Mouse (Mus musculus) T-helper 17 cell (primary cell): ENCODE data around the gene Col4a1.

ENCODE experiments used
- in situ Hi-C, 2 experiments: fragments of 300-600 bp; cut with MboI, MseI; formaldehyde crosslinking; loops; 1 replicate in 1 of 2; 2 replicates in 1 of 2; pipeline ENCODE4 v1.15.1; 2025; ENCODE audit warnings: high pct_unique_total_duplicates in 2 of 2

The Col4a1 gene

DNA sequence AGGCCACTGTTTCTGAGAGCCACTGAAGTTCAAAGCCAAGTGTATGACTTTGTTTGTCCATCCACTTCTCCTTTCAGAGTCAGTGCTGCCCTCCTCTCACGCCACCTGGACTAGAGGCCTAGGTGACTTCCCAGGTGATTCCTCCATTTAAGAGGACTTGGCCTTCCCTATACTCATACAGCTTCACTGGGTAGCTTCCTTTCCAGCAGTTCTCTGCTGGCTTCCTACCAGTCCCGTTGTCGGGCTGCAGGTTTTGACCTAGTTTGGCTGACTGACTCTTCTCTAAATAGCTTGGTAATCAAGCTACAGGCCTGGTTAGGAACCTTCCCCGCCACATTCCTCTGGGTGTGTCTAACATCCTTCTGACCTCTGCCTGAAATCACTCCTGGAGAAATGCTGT lies 18.9 kb upstream of the Col4a1 start:
- in situ Hi-C loops, result no loop called here

DNA sequence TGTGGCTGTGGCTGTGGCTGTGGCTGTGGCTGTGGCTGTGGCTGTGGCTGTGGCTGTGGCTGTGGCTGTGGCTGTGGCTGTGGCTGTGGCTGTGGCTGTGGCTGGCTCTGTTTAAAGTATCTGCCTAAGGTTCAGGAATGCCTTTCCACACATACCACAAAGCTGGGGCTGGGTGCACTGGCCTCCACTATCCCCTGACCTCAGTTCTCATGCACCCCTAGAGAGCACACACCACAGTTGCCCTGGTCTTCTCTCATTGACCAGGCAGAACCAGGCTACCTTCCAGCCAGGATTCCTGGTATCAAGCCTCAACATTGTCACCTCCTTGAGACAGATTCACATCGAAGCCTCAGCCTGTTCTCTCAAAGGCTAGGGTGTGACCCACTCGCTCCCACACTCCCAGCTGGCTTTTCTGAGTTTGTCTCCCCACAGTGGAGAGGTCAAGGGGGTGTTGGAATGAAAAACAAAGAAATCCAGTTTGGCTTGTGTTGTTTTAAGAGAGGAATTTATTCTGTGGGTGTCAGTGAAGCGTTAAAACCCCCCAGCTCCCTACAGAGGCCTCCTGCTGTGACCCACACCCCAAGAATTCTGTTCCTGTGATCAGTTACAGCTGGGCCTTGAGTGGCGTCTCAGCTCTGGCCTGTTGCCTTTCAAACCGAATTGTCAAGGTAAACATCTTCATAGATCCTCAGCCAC lies 15.2 kb upstream of the Col4a1 start:
- in situ Hi-C loops, result no loop called here

DNA sequence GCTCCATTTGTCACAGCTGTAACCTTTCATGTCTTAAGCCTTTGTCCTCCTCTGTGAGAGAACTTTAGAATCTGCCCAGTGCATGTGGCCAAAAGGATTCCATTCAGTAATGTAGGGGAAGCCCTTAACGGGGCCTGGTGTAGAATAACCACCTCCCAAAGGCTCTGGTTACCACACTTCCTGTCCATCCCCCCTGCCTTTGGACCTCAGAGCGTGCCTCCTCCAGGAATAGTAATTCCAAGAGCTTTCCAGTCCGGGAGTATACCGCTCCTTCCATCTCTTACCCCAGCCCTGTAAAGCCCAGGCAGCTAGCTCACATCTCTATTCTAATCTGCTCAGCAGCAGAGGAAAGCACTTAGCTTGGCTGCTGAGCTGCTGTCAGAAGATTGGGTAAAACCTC lies 14.7 kb upstream of the Col4a1 start:
- in situ Hi-C loops, result no loop called here

DNA sequence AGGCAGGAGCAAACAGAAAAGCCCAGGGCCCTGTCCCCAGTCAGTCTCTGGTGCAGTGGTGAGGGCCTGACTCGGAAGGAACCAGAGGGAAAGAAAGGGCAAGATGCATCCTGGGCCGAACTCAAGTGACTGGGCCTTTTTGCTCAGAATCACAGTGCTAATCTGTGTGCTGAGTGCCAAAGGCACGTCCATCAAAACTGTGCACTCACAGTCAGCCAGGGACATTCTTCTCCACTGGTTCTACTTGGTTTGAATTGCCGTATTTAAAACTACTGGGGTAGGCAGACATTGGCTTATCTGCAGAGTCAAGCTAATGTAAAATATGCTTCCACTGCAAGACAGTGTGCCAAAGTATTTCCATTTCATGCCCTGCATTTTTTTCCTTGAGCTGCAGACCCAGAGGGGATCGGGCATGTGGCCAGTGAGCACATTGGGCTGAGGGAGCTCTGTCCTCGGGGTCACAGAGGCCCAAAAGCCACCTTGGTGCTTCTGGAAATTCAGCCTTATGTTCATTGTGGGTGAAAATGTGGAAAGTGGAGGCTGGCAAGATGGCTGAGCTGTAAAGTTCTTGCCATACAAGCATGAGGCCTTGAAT lies 12.3 kb upstream of the Col4a1 start:
- in situ Hi-C loops, result no loop called here

DNA sequence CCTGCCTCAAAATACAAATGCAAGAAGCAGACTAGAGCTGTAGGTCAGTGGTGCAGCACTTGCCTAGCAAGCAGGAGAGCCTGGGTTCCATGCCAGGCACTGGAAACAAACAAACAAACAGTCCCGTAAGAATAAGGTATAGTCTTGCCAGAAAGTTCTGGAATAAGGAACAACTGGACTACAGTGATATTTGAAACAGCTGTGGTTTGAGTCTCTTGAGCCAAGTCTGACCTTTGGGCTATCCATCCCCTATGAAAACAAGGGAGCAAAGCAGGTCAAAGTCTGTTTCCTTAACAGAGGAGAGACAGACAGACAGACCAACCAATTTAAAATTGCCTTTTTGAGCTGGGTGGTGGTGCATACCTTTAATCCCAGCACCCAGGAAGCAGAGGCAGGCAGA lies 11.1 kb upstream of the Col4a1 start:
- in situ Hi-C loops, result no loop called here

DNA sequence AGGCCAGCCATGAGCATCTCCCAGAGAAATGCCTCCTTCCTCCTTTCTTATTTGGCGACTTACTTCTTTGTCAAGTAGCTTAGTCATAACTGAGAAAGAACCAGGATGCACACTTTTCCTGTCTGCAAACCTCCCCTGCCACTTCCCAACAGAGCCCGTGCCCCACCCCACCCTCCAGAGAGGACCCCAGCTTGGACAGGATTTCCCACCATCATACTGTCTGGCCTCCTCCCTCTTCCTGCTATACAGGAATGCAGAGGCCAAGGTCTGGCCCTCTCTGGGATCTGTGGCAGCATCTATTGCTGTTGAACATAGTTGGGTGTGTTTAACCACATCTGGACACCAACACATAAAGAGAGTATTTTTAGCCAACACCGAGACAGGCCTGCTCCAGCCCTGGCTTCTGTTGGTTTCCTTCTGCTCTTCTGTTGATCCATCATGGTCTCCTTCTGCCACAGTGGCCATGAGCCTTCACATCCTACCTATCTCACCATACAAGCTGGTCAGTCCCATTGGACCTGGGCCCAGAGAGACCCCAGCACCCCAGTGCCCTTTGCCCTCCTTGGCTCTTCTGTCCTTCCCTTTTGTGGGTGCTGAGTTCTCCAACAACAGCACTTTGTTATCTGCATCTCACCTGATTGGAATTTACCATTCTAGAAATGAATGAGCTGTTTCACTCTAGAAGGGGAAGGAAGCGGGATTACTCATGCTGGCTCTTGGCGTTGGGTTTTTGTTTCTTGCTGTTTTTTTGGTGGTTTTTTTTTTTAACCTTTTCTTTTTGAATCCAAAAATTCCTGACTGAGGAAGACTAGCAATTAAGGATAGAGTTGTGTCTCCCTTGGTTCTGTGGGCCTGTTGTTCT lies 10.3 kb upstream of the Col4a1 start:
- in situ Hi-C loops, result no loop called here

DNA sequence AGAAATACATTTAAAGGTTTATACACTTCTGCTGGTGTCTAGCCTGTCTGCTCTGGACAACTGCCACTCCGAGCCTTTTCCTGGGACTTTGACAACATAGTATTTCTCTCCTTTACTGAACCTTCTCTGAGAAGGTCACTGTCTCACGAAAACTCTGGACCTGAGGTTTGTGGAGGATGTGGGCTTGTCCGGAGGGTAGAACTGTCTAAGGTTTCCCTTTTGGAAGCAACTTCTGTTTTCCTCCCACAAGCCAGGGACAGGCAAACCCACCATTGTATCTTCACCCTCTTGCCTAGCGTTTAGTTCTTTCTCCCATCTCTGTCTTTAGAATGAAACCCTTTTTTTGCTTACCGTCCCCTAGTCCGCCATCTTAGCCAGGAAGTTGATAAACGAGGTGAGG lies 9.2 kb upstream of the Col4a1 start:
- in situ Hi-C loops, result no loop called here

GRCm38 (mm10) chr8:11319405-11319804 lies 6.8 kb upstream of the Col4a1 start:
- in situ Hi-C loops, result no loop called here

DNA sequence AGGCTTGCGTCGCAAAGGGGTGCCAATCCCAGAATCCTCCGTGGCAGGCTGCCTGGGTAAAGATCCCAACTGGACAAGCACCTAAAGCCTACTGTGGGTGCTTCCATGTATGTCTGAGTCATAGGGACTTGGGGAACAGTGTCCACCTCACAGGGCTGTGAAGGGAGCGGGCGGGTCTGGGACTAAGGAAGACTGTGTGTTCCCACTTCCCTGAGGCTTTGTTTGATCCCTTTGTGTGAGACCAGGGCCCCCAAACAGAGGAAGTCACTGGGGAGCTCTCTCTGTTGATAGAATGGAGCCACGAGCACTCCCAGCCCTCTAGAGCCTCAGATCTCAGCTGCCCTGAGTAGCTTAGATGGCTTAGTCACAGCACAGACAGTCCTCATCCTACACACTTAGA lies 3.5 kb upstream of the Col4a1 start:
- in situ Hi-C loops, result no loop called here

- in situ Hi-C loops, result no loop called here
Observed at GRCm38 (mm10) chr8:11315179-11315943, 2.7 kb upstream of the Col4a1 start.

GRCm38 (mm10) chr8:11314613-11315012 lies 2.0 kb upstream of the Col4a1 start:
- in situ Hi-C loops, result no loop called here

DNA sequence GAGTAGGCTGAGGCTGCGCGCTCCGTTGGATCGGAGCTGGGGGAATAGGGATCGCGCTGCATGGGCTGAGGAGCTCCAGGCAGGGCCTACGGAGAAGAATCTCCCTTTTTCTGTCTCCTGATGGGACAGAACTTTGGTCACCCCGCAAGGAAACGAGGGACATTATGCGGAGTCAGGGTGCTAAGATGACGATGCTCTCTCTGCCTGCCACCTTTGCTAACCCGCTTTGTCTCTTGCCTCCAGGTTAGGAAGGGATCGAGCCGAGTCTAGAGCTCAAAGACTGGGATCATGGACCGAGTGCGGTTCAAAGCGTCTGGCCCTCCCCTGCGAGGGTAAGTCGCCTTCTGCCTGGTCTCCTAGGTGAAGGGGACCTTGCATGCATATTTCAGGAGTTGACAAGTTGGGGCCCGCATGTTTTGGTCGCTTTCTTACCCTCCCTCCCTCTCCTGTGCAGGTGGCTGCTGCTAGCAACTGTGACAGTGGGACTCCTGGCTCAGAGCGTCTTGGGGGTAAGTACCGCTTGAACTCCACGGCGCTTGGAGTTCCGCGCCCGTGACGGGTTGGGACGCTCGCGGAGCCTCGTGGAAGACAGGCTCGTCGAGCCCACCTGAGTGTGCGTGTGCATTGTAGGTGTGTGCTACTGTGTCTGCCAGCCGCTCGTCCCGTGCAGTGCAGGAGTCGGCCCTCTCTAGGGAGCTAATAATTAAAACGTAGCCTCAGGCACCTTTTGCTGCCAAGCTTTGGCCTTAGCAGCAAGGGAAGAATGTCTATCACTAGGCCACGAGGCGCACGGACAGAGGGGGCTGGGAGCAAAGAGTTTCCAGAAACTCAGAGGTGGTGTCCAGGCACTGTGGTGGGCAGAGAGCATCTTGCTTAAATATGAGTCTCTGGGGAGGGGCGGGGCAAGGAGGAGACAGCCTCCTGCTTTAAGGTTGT lies 818 bp upstream of the Col4a1 start:
- in situ Hi-C loops, result no loop called here

GRCm38 (mm10) chr8:11311681-11312348 lies 811 bp downstream of the Col4a1 start:
- in situ Hi-C loops, result no loop called here

DNA sequence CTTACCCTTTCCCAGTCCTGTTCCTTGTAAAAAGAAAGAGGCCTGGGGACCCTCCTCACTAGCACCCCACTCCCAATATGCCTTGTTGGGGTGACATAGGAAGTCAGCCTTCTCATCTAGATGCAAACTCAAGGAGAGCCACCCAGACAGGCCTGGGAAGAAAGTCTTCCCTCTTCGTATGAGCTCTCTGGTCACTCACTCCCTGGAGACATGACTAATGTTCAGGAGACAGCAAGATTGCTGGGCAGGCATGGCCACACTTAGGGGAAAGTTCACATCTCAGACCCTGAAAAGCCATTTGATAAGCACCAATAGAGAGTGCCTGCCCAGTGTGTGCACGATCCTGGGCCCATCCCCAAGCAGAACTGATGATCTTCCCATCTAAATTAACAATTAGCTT lies 2.6 kb downstream of the Col4a1 start:
- in situ Hi-C loops, result no loop called here

GRCm38 (mm10) chr8:11309226-11309625 lies 3.4 kb downstream of the Col4a1 start:
- in situ Hi-C loops, result no loop called here

- in situ Hi-C loops, result no loop called here
Observed at GRCm38 (mm10) chr8:11308570-11308998, 4.0 kb downstream of the Col4a1 start.

GRCm38 (mm10) chr8:11307451-11307850 lies 5.2 kb downstream of the Col4a1 start:
- in situ Hi-C loops, result no loop called here

DNA sequence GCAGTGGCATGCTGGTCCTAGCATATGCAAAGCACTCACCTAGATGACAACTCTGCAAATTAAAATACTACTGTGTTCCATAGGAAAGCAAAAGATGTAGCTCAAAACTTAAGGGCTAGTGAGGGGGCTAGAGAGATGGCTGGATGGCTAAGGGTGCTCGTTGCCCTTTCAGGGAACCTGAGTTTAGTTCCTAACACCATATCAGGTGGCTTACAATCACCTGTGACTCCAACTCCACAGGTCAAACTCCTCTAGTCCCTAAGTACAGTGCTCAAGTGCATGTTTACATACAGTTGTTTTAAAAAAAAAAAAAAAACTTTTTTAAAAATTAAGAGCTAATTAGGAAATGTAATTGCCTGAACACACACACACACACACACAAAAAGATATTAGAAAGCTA lies 7.1 kb downstream of the Col4a1 start:
- in situ Hi-C loops, result no loop called here

DNA sequence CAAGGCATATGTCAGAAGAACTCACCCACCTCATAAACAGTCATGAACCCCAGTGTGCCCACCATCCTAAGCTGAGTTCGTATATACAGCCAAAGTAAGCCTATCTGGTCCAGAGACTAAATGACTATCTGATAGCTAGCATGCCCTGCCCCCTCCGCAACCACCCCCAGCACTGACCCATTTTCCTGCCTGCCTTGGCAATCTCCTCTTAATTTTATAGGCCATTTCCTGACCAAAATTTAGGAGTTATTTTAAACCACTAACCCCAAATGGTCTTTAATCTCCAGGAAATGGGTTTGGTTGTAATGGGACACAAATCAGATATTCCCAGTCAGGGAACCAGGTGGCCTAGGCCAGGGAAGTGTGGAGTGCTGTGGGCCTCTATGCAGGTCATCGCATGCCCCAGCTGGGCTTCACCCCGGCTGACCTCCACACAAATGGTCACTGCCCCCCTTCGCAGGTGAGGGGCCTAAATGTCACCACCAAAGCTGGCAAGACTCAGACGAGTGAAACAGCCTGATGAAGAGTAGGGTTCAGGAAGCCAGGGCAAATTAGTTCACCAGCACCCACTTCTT lies 8.5 kb downstream of the Col4a1 start:
- in situ Hi-C loops, result no loop called here

DNA sequence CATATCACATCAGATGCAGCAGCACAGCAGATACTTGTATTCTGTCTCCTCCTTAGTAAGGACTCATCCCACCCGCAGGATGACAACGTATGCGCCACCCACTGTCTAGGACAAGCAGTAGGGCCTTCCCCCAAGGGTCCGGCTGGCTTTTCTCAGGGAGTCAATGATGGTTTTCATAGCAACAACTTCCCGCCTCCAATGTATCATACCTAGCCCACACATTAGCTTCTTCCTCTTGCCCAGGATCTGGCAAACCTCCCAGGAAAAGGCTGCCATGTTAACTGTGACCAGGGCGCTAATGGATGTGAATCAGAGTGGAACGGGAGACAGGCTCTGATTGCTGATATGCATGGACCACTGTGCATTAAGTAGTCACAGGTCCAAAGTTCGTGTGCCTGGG lies 12.2 kb downstream of the Col4a1 start:
- in situ Hi-C loops, result no loop called here
